Mouse (Mus musculus) c-Kit-positive CD71-positive TER-119-negative erythroid progenitor cells, embryonic 14.5 days (primary cell): ENCODE data around the gene Angptl1.

Experiments used
- DNase-seq: peaks from one replicate; pipeline ENCODE4 v3.0.0-alpha.2; 2013; ENCODE audit warnings: low read depth

The Angptl1 gene

DNA sequence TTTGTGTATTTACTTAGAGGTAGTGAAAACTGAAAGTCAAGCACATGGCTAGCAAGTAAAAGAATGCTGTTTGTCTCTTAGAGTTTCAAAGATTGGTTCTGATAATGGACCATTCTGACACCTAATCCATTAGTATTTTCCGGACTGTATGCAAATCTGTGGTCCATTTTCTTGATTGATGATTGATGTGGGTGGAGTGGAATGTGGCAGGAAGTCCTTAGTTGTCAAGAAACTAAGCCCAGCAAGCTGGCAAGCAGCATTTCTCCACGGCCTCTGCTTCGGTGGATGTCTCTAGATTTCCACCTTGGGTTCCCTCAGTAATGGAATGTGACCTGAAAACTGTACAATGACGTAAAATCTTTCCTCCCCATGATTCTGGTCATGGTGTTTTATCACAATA, 32.3 kb downstream of the Angptl1 start:
- no peak for DNase-seq

DNA sequence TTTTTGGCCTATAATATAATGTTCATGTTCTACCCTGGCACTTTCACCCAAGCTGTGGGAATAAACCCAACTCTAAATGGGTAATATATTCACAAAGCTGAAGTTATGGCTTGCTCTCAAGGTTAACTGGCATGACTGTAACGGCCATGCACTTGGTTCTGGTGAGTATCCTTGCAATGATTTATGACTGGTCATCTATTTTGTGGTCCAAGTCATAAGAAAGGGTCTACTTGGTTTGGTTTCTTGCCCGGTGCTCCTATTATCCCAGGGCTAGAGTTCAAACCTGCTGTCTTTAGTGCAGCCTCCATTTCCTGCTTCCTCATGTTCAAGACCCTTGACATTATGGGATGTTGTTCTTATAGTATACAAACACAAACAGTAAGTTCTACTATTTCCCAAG, 46.4 kb downstream of the Angptl1 start:
- no peak for DNase-seq

DNA sequence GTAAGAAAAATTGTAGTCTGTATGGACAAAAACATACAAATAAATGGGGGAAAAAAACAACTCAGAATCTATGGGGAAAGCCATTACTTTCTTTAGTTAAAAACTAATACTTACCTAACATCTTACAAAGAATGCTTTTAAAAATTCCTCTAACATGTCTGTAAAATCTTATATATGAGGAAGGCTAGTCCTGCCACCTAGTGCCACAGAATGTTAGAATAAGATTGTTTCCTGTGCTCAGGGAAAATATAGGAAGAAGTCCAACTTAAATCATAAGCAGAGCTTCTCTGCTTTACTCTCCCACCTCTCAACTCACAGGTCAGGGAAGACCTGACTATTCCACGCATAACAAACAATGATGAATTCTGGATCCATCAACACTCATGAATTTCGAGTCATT, 47.5 kb downstream of the Angptl1 start:
- DNase-seq, result no peak

DNA sequence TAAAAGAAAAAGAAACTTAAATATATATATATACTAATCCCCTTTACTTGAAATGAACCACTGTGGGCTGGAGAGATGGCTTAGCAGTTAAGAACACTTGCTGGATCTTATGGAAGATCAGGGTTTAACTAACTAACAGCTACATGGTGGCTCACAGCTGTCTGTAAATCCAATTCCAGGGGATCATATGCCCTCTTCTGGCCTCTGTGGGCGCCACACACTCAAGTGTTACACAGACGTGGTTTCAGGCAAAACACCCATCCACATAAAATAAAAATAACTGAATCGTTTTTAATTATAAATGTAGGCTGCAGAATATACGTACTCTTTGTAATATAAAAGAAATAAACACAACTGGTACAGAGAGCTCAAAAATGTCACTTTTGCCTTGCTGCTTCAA, 50.5 kb downstream of the Angptl1 start:
- no peak for DNase-seq

DNA sequence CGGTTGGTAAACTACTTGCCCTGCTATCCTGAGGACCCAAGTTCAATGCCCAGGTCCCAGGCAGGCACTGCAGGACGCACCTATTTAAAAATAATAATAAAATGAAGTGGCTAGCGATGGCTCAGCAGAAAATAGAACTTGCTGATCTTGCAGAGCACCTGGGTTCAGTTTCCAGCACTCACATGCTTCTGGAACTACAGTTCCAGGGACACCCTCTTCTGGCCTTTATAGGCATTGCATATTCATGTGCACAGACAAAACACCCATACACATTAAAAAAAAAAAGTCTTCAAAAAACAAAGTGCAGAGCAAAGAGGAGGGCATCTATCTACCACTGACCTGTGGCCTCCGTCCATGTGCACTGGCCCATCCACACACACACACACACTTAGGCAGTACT, 53.2 kb downstream of the Angptl1 start:
- DNase-seq, result no peak

DNA sequence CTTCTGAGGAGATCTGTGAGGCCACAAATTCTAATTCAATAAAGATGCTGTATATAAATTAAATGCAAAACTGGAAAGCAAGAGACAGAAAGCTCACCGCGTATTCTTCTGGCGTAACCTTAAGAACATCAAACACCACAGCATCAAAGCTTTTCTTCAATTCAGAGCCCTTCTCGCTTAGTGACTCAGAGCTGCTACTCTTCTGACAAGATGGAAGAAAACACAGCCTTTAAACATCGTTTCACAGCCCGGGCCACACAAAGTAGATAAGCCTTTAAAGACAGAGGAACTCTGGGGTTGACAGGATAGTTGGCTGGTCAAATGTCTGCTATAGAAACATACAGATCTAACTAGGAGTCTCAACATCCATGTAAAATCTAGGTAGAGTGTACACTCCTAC, 63.3 kb downstream of the Angptl1 start:
- no peak for DNase-seq

DNA sequence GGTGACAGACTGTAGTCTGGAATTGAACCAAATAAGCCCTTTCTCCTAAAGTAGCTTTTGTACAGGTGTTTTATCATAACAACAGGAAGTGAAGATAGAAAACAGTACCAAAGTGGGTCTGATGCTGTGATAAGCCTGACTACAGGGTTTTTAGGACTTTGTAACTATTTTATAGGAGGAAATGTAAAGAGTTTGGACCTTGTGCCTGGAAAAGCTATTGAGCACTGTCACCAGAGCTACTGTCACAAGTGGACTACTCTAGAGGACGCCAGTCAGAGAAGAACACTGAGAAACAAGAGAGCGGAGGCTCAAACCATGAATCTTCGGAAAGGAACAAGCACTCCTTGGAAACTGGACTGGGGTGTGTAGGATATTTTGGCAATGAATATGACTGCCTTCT, 65.5 kb downstream of the Angptl1 start:
- DNase-seq, result no peak

DNA sequence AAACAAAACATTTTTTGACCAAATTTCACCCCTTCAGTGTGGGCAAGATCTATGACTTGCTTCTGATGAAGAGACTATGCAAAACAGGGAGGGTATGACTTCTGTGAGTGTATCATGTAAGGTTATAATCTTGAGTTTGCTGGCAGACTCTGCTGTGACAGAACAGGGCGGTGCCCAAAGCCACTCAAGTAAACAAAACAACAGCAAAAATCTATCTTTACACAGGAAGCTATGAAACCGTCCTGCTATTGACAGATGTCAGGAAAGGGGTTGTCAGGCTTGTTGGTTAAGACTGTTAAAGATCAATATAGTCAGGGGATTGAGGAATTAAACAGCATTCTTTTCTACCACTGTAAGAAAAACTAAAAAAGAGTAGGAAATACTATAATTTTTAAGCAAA, 67.3 kb downstream of the Angptl1 start:
- no peak for DNase-seq

DNA sequence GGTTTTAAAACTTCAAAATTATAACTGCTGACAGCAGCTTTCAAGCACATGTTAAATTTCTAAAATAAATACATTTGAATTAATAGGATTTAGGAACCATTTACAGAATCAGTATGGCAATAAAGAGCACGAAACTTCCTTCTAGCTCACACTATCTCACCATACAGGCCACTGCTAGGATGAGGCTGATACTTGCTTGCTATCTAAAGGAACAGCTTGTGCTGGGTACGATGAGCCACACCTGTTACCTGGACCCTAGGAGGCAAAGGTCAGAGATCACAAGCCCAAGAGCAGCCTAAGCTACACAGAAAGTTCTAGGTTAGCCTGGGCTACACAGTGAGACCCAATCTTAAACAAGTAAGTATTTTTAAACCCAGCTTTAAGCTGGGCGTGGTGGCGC, 70.9 kb downstream of the Angptl1 start:
- DNase-seq, result no peak

DNA sequence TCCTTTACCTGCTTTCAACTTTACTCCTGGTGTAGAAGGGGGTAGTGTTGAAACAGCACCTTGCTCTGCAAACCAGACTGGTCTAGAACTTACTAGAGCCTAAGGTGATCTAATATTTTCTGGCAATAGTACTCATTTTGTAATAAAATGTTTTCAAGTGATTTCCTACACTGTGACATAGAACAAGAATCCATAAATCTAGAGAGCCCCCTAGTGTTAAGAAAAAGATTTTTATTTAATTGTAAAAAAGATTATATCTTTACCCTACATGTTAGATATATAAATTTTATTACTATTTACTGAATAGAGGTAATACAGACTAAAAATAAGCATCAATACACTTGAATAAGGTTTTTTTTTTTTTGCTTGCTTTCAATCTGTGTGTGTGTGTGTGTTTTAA, 71.5 kb downstream of the Angptl1 start:
- DNase-seq, result no peak
